Mouse (Mus musculus) heart, embryonic 10.5 days (tissue): ENCODE results near the gene C1qc. TPM values are rescaled to one million over a fixed set of nuclear protein-coding genes. Genes with fewer than 3 reads are reported as not detected.

Source experiments
- DNase-seq: peaks from one replicate; pipeline ENCODE4 v3.0.0-alpha.2; 2017; ENCODE audit warnings: low spot score
- H3K27ac ChIP-seq: fragments of 300-500 bp; sonication (generic); 2 replicates; pipeline ENCODE4 v1.5.1; 2016; ENCODE audit warnings: mild to moderate bottlenecking
- H3K27me3 ChIP-seq: fragments of 300-500 bp; sonication (generic); 2 replicates; pipeline ENCODE4 v1.6.1; 2016; ENCODE audit warnings: mild to moderate bottlenecking; ENCODE audit not compliant: poor library complexity, insufficient read depth, severe bottlenecking
- H3K36me3 ChIP-seq: fragments of 300-500 bp; sonication (generic); 2 replicates; pipeline ENCODE4 v1.6.1; 2016; ENCODE audit warnings: mild to moderate bottlenecking, moderate library complexity
- H3K4me1 ChIP-seq: fragments of 300-500 bp; sonication (generic); 2 replicates; pipeline ENCODE4 v1.6.1; 2016; ENCODE audit warnings: mild to moderate bottlenecking
- H3K4me3 ChIP-seq: fragments of 300-500 bp; sonication (generic); 2 replicates; pipeline ENCODE4 v1.5.1; 2016; ENCODE audit warnings: mild to moderate bottlenecking, moderate library complexity
- H3K9me3 ChIP-seq: fragments of 300-500 bp; sonication (generic); 2 replicates; pipeline ENCODE4 v1.6.1; 2016; ENCODE audit warnings: mild to moderate bottlenecking, moderate library complexity
- WGBS: fragments of 180-500 bp; shearing (Covaris S2); methylation state at CpG from one replicate; pipeline ENCODE4 v1.1.7; 2016; 5-methylcytosine and 5-hydroxymethylcytosine counted together
- polyA plus RNA-seq: library from polyadenylated mRNA; unstranded; fragments of >200 nt; fragmentation: Nextera tagmentation; extraction: Ambion mirVana; gene quantifications from 2 replicates; pipeline ENCODE4 v1.2.1, GENCODE M21; 2016

C1qc gene
- polyA plus RNA-seq, 1 experiment from 2014 or later = 4.7 TPM

DNA sequence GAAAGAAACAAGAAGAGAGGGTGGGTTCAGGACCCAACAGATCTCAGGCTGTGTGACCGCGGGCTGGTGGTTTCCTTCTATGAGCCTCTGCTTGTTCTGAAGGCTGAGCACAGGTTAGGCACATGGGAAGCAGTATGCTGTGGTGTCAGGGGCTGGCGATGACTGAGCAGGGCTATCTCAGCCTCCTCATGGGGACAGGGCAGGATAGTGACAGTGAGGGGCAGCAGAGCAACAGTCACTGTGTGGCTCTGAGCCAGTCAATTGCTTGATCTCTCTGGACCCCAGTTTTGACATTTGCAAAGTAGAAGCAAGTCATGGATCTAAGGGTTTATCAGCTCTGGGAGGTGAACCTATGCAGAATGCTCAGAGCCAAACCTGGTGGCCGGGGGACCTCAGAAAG lies 1.8 kb downstream of the C1qc start:
- 81% methylated on average over 4 of the region's 4 CpGs for WGBS

GRCm38 (mm10) chr4:136889981-136890380 lies 2.9 kb downstream of the C1qc start:
- Histone ChIP-seq H3K4me3 (no peak overlapping the region), H3K27ac (no peak overlapping the region), H3K4me1 (no peaks in the 10 kb centered on the region), H3K27me3 (peaks cover 92% of the 10 kb centered on the region), H3K36me3 (no peaks in the 10 kb centered on the region), H3K9me3 (no peaks in the 10 kb centered on the region)
- WGBS = 85% methylated on average over 15 of the region's 15 CpGs
- DNase-seq = no peak

More for the DNA sequence above, 1.8 kb downstream of the C1qc start:
- no peaks in the 10 kb centered on the region for H3K9me3 ChIP-seq
- H3K27me3 ChIP-seq = peaks cover 93% of the 10 kb centered on the region
- H3K36me3 ChIP-seq = no peaks in the 10 kb centered on the region
- no peak overlapping the region for H3K27ac ChIP-seq
- no peak for DNase-seq
- H3K4me1 ChIP-seq = peaks cover 5% of the 10 kb centered on the region
- H3K4me3 ChIP-seq = no peak overlapping the region

DNA sequence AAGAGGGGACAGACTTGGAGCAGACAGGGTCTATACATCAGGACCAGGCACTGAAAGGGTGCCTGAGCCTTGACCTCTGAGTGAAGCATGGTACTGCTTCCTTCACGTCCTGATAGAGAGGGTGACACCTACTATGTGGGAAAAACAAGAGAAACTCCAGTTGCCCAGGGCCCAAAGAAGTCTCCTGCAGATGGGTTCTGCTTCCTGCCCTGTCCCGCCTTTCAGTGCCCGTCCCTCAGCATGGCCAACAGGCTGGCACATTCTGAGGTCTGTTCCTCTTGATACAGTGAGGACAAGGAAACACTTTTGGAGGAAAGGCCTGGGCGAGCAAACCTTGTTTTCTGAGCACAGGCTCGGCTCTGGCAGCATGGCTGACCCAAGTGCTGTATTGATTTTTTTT lies 5.2 kb downstream of the C1qc start:
- WGBS = 67% methylated on average over 5 of the region's 5 CpGs
- H3K9me3 ChIP-seq = no peaks in the 10 kb centered on the region
- peaks cover 73% of the 10 kb centered on the region for H3K27me3 ChIP-seq
- H3K36me3 ChIP-seq = no peaks in the 10 kb centered on the region
- DNase-seq = no peak
- H3K4me3 ChIP-seq = no peak overlapping the region
- H3K27ac ChIP-seq = no peak overlapping the region
- H3K4me1 ChIP-seq = no peaks in the 10 kb centered on the region

GRCm38 (mm10) chr4:136886101-136886500 lies 6.8 kb downstream of the C1qc start, which contains the start of gene C1qb:
Gene C1qb, minus strand, starts transcription at chr4:136886187.
- Histone ChIP-seq H3K4me1 (no peaks in the 10 kb centered on the region), H3K4me3 (no peak within 1 kb of the TSS), H3K36me3 (no peaks in the 10 kb centered on the region), H3K27me3 (peaks cover 65% of the 10 kb centered on the region), H3K27ac (no peak within 1 kb of the TSS), H3K9me3 (no peaks in the 10 kb centered on the region)
- 71% methylated on average over 7 of the region's 7 CpGs for WGBS
- no peak for DNase-seq

GRCm38 (mm10) chr4:136878601-136879000 lies 14.3 kb downstream of the C1qc start:
- no peak overlapping the region for H3K4me3 ChIP-seq
- no peak overlapping the region for H3K27ac ChIP-seq
- H3K36me3 ChIP-seq = no peaks in the 10 kb centered on the region
- no peak for DNase-seq
- H3K27me3 ChIP-seq = peaks cover 55% of the 10 kb centered on the region
- 17% methylated on average over 5 of the region's 5 CpGs for WGBS
- H3K4me1 ChIP-seq = no peaks in the 10 kb centered on the region
- H3K9me3 ChIP-seq = no peaks in the 10 kb centered on the region

GRCm38 (mm10) chr4:136878171-136878570 lies 14.7 kb downstream of the C1qc start:
- no peak for DNase-seq
- Histone ChIP-seq H3K9me3 (no peaks in the 10 kb centered on the region), H3K27ac (no peak overlapping the region), H3K4me3 (no peak overlapping the region), H3K36me3 (no peaks in the 10 kb centered on the region), H3K4me1 (no peaks in the 10 kb centered on the region), H3K27me3 (peaks cover 59% of the 10 kb centered on the region)
- WGBS = 37% methylated on average over 8 of the region's 8 CpGs

DNA sequence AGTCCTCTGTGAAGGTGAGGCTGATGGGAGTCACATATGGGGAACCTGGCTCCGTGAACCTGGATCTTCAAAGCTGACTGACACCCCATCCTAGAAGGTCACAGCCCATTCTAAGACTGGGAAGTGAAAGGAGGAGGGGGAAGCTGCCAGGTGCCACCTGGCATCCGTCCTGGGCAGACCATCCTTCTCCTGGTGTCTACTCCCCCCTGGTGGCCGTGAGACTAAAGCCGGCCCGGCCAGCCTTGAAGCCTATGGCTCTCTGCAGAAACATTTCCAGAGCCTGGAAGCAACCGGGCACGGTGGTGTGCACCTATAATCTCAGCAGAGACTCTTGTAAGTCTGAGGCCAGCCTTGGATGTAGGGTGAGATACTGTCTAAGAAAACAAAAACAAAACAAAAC lies 15.9 kb downstream of the C1qc start:
- Histone ChIP-seq H3K36me3 (no peaks in the 10 kb centered on the region), H3K27ac (no peak overlapping the region), H3K9me3 (no peaks in the 10 kb centered on the region), H3K4me1 (no peaks in the 10 kb centered on the region), H3K27me3 (peaks cover 64% of the 10 kb centered on the region), H3K4me3 (no peak overlapping the region)
- DNase-seq = no peak
- WGBS = 26% methylated on average over 7 of the region's 7 CpGs

- Histone ChIP-seq H3K9me3 (no peaks in the 10 kb centered on the region), H3K36me3 (no peaks in the 10 kb centered on the region), H3K27ac (no peak overlapping the region), H3K4me1 (0 out of 2 replicates have a peak, but pooled peaks cover under 1% of the 10 kb centered on the region), H3K4me3 (no peak overlapping the region), H3K27me3 (peaks cover 55% of the 10 kb centered on the region)
- 83% methylated on average over 14 of the region's 14 CpGs for WGBS
- DNase-seq = no peak
These were observed 17.9 kb downstream of the C1qc start for GRCm38 (mm10) chr4:136875012-136875411.

GRCm38 (mm10) chr4:136868371-136868770 lies 24.5 kb downstream of the C1qc start:
- Histone ChIP-seq H3K36me3 (no peaks in the 10 kb centered on the region), H3K4me1 (peaks cover 22% of the 10 kb centered on the region), H3K27me3 (peaks cover 82% of the 10 kb centered on the region), H3K9me3 (no peaks in the 10 kb centered on the region), H3K27ac (no peak overlapping the region), H3K4me3 (no peak overlapping the region)
- DNase-seq = no peak
- 83% methylated on average over 6 of the region's 6 CpGs for WGBS

- WGBS = 13% methylated on average over 12 of the region's 12 CpGs
- no peak for DNase-seq
- peaks cover 82% of the 10 kb centered on the region for H3K27me3 ChIP-seq
- H3K4me1 ChIP-seq = peaks cover 28% of the 10 kb centered on the region
- no peak overlapping the region for H3K27ac ChIP-seq
- H3K4me3 ChIP-seq = no peak overlapping the region
- H3K36me3 ChIP-seq = no peaks in the 10 kb centered on the region
- no peaks in the 10 kb centered on the region for H3K9me3 ChIP-seq
These were observed 25.0 kb downstream of the C1qc start for GRCm38 (mm10) chr4:136867690-136868345.

GRCm38 (mm10) chr4:136865531-136865930 lies 27.3 kb downstream of the C1qc start:
- Histone ChIP-seq H3K36me3 (no peaks in the 10 kb centered on the region), H3K27ac (no peak overlapping the region), H3K4me1 (peaks cover 43% of the 10 kb centered on the region), H3K27me3 (peaks cover 99% of the 10 kb centered on the region), H3K4me3 (no peak overlapping the region), H3K9me3 (no peaks in the 10 kb centered on the region)
- 67% methylated on average over 5 of the region's 5 CpGs for WGBS
- DNase-seq = no peak

GRCm38 (mm10) chr4:136864751-136865470 lies 28.0 kb downstream of the C1qc start:
- Histone ChIP-seq H3K27me3 (peaks cover 97% of the 10 kb centered on the region), H3K36me3 (no peaks in the 10 kb centered on the region), H3K4me1 (peaks cover 42% of the 10 kb centered on the region), H3K9me3 (no peaks in the 10 kb centered on the region), H3K27ac (no peak overlapping the region), H3K4me3 (no peak overlapping the region)
- DNase-seq = no peak
- 18% methylated on average over 15 of the region's 15 CpGs for WGBS

- Histone ChIP-seq H3K9me3 (no peaks in the 10 kb centered on the region), H3K27ac (no peak overlapping the region), H3K4me1 (peaks cover 40% of the 10 kb centered on the region), H3K27me3 (peaks cover 97% of the 10 kb centered on the region), H3K36me3 (no peaks in the 10 kb centered on the region), H3K4me3 (no peak overlapping the region)
- 22% methylated on average over 9 of the region's 9 CpGs for WGBS
- no peak for DNase-seq
These were observed 29.3 kb downstream of the C1qc start for GRCm38 (mm10) chr4:136863517-136863916.
